Mouse (Mus musculus) limb, embryonic 15.5 days (tissue): ENCODE results near the gene Stx19. TPM values are rescaled to one million over a fixed set of nuclear protein-coding genes. Genes with fewer than 3 reads are reported as not detected.

Source experiments
- ATAC-seq: fragments of 200-750 bp; cut with Nextera tagmentation; 2 replicates; pipeline ENCODE4 v1.8.0; 2017; ENCODE audit warnings: low read depth, moderate TSS enrichment; ENCODE audit not compliant: insufficient number of reproducible peaks, low FRiP score, low TSS enrichment
- H3K27ac ChIP-seq: fragments of 300-500 bp; sonication (generic); 2 replicates; pipeline ENCODE4 v1.5.1; 2015; ENCODE audit warnings: moderate library complexity, mild to moderate bottlenecking, inconsistent platforms
- H3K27me3 ChIP-seq: fragments of 300-500 bp; sonication (generic); 2 replicates; pipeline ENCODE4 v1.6.1; 2015; ENCODE audit warnings: inconsistent platforms
- H3K36me3 ChIP-seq: fragments of 300-500 bp; sonication (generic); 2 replicates; pipeline ENCODE4 v1.6.1; 2015; ENCODE audit warnings: inconsistent platforms
- H3K4me1 ChIP-seq: fragments of 300-500 bp; sonication (generic); 2 replicates; pipeline ENCODE4 v1.6.1; 2015; ENCODE audit warnings: inconsistent platforms
- H3K4me2 ChIP-seq: fragments of 300-500 bp; sonication (generic); 2 replicates; pipeline ENCODE4 v1.6.1; 2015; ENCODE audit warnings: mild to moderate bottlenecking, inconsistent platforms
- H3K4me3 ChIP-seq: fragments of 300-500 bp; sonication (generic); 2 replicates; pipeline ENCODE4 v1.5.1; 2015; ENCODE audit warnings: mild to moderate bottlenecking, inconsistent platforms
- H3K9ac ChIP-seq: fragments of 300-500 bp; sonication (generic); 2 replicates; pipeline ENCODE4 v1.6.1; 2015; ENCODE audit warnings: inconsistent platforms
- H3K9me3 ChIP-seq: fragments of 300-500 bp; sonication (generic); 2 replicates; pipeline ENCODE4 v1.6.1; 2016; ENCODE audit warnings: inconsistent platforms
- WGBS: fragments of 180-500 bp; shearing (Covaris S2); methylation state at CpG from one replicate; pipeline ENCODE4 v1.1.7; 2015; 5-methylcytosine and 5-hydroxymethylcytosine counted together
- polyA plus RNA-seq: library from polyadenylated mRNA; unstranded; fragments of >200 nt; fragmentation: Nextera tagmentation; extraction: Ambion mirVana; gene quantifications from 2 replicates; pipeline ENCODE4 v1.2.1, GENCODE M21; 2015

Gene Stx19
- 1.7 and 2.1 TPM in 2 replicates for polyA plus RNA-seq

DNA sequence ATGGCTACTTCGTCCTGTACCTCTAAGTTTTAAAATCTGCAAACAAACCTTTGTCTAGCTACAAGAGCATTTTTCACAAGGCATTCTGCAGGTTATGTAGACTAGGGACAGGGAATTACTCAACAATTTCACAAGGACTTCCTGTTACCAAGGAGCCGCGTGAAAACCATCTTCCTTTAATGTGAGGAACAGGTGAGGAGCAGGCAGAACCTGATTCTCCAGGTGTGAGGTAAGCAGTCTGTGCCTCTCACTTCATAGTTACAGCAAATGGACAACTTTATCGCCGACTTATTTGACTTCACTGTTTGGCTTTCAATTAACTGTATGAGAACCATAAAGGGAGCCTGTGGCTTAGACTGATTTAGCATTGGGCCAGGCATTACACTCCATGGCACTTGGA lies at the start of gene Stx19:
Stx19 (plus strand) TSS at position 186 of the 400 bp plus-strand sequence.
- H3K4me1 ChIP-seq = no peaks in the 10 kb centered on the region
- WGBS = 55% methylated on average over 5 of the region's 5 CpGs
- no peaks in the 10 kb centered on the region for H3K36me3 ChIP-seq
- H3K27me3 ChIP-seq = no peaks in the 10 kb centered on the region
- no peak within 1 kb of the TSS for H3K4me3 ChIP-seq
- no peak within 1 kb of the TSS for H3K4me2 ChIP-seq
- no peak within 1 kb of the TSS for H3K9ac ChIP-seq
- no peak within 1 kb of the TSS for H3K27ac ChIP-seq
- H3K9me3 ChIP-seq = no peaks in the 10 kb centered on the region
- no peak for ATAC-seq

- Histone ChIP-seq H3K9ac (no peak overlapping the region), H3K36me3 (peaks cover 9% of the 10 kb centered on the region; the same call in 1 of the 2 replicates), H3K27me3 (no peaks in the 10 kb centered on the region), H3K4me2 (no peak overlapping the region), H3K4me3 (no peak overlapping the region), H3K4me1 (no peaks in the 10 kb centered on the region), H3K9me3 (no peaks in the 10 kb centered on the region), H3K27ac (no peak overlapping the region)
- ATAC-seq = no peak
- WGBS = 80% methylated on average over 4 of the region's 4 CpGs
These were observed 41.0 kb upstream of the Stx19 start for GRCm38 (mm10) chr16:62773462-62773861.

- Histone ChIP-seq H3K9ac (no peak overlapping the region), H3K36me3 (peaks cover 4% of the 10 kb centered on the region; the same call in 1 of the 2 replicates), H3K4me1 (no peaks in the 10 kb centered on the region), H3K9me3 (no peaks in the 10 kb centered on the region), H3K4me3 (no peak overlapping the region), H3K27ac (no peak overlapping the region), H3K4me2 (no peak overlapping the region), H3K27me3 (no peaks in the 10 kb centered on the region)
- 89% methylated on average over 11 of the region's 11 CpGs for WGBS
- ATAC-seq = no peak
These were observed 38.4 kb upstream of the Stx19 start for GRCm38 (mm10) chr16:62776034-62776433.

DNA sequence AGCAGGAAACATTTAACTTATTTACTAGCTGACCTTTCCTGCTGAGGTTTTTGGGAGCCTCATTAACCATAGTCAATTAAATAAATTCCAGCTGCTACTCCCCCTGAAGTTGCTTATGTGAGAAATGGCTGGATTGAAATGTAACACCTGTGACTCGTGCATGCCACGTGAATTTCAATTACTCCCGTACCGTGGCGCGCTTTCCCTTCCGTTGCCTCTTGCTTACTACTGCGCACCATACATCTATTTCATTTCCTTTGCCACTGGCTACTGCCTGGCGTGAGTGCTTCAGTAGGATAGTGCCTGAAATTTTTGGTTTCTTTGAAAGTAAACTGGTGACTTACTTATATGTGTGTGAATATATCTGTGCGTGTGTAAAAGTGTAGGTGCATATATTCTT lies 36.2 kb upstream of the Stx19 start:
- no peaks in the 10 kb centered on the region for H3K9me3 ChIP-seq
- H3K27me3 ChIP-seq = no peaks in the 10 kb centered on the region
- peaks cover 4% of the 10 kb centered on the region; the same call in 1 of the 2 replicates for H3K36me3 ChIP-seq
- no peak for ATAC-seq
- no peak overlapping the region for H3K27ac ChIP-seq
- H3K9ac ChIP-seq = no peak overlapping the region
- 26% methylated on average over 10 of the region's 10 CpGs for WGBS
- H3K4me3 ChIP-seq = no peak overlapping the region
- no peaks in the 10 kb centered on the region for H3K4me1 ChIP-seq
- no peak overlapping the region for H3K4me2 ChIP-seq

- Histone ChIP-seq H3K27me3 (no peaks in the 10 kb centered on the region), H3K4me2 (no peak overlapping the region), H3K9ac (no peak overlapping the region), H3K36me3 (no peaks in the 10 kb centered on the region), H3K4me1 (0 out of 2 replicates have a peak, but pooled peaks cover 4% of the 10 kb centered on the region), H3K27ac (no peak overlapping the region), H3K9me3 (no peaks in the 10 kb centered on the region), H3K4me3 (no peak overlapping the region)
- 59% methylated on average over 5 of the region's 5 CpGs for WGBS
- ATAC-seq = no peak
These were observed 32.2 kb upstream of the Stx19 start for GRCm38 (mm10) chr16:62782229-62782628.

- peak; percentile 94 for ATAC-seq
- Histone ChIP-seq H3K27me3 (no peaks in the 10 kb centered on the region), H3K27ac (peak within 1 kb of the TSS; percentile 93), H3K4me2 (peak within 1 kb of the TSS; percentile 53), H3K9ac (peak within 1 kb of the TSS; percentile 65), H3K4me1 (0 out of 2 replicates have a peak, but pooled peaks cover 5% of the 10 kb centered on the region), H3K36me3 (no peaks in the 10 kb centered on the region), H3K9me3 (no peaks in the 10 kb centered on the region), H3K4me3 (peak within 1 kb of the TSS; percentile 75)
- WGBS = 3% methylated on average over 41 of the region's 41 CpGs
These were observed 27.7 kb upstream of the Stx19 start, which contains the start of gene Nsun3 for GRCm38 (mm10) chr16:62786621-62787331. TSS of gene Nsun3 (minus strand) at chr16:62786818.

DNA sequence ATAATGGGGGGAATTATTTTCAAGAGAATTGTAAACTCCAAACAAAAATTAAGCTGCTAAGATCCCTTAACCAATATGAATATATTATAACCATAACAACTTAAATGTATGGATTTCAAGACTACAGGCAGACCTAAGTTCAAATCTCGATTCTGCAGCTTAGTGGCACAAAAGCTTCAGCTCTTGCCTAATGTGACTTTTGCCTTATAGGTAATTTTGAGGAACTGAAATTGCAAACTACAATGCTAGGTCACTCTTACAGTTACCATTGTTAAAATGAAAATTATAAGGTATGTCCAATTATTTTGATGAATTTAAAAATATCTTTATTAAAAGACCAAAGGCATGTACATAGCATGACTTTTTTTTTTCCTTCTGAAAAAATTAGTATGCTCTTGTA lies 17.9 kb upstream of the Stx19 start:
- H3K4me2 ChIP-seq = no peak overlapping the region
- no peak overlapping the region for H3K9ac ChIP-seq
- no peaks in the 10 kb centered on the region for H3K4me1 ChIP-seq
- H3K27ac ChIP-seq = no peak overlapping the region
- no peaks in the 10 kb centered on the region for H3K9me3 ChIP-seq
- H3K4me3 ChIP-seq = no peak overlapping the region
- ATAC-seq = no peak
- no peaks in the 10 kb centered on the region for H3K27me3 ChIP-seq
- WGBS = 85% methylated on average over 1 of the region's 1 CpGs
- H3K36me3 ChIP-seq = peaks cover 9% of the 10 kb centered on the region; the same call in 1 of the 2 replicates

GRCm38 (mm10) chr16:62798808-62799207 lies 15.7 kb upstream of the Stx19 start:
- no peak overlapping the region for H3K4me3 ChIP-seq
- H3K9ac ChIP-seq = no peak overlapping the region
- no peaks in the 10 kb centered on the region for H3K9me3 ChIP-seq
- H3K27ac ChIP-seq = peak overlapping the region; percentile 12; the same call in 1 of the 2 replicates
- H3K36me3 ChIP-seq = peaks cover 14% of the 10 kb centered on the region
- H3K4me2 ChIP-seq = no peak overlapping the region
- H3K4me1 ChIP-seq = no peaks in the 10 kb centered on the region
- 73% methylated on average over 3 of the region's 3 CpGs for WGBS
- ATAC-seq = no peak
- H3K27me3 ChIP-seq = no peaks in the 10 kb centered on the region

DNA sequence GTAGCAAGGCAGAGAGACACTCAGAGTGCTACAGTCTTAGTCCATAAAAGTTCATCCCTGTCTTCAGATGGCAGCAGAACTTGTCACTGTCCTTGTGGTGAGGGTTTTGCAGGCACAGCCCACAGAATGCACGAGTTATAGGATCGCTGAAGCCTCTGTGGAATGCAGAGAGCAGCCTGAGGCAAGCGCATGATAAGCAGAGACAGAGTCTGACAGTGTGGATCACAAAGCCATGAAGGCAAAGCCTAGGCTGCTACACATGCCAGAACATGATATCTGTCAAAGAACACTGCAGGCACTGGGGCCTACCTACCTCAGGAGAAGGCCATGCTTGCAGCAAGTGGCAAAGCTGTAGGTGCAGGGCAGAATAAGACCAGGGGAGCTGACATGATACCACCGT lies 15.1 kb upstream of the Stx19 start:
- Histone ChIP-seq H3K9me3 (no peaks in the 10 kb centered on the region), H3K4me1 (no peaks in the 10 kb centered on the region), H3K27me3 (no peaks in the 10 kb centered on the region), H3K36me3 (peaks cover 14% of the 10 kb centered on the region), H3K27ac (peak overlapping the region; percentile 12; the same call in 1 of the 2 replicates), H3K4me2 (no peak overlapping the region), H3K9ac (no peak overlapping the region), H3K4me3 (no peak overlapping the region)
- ATAC-seq = 0 out of 2 replicates have a peak, but pooled peaks have one; percentile 61
- 75% methylated on average over 4 of the region's 4 CpGs for WGBS

DNA sequence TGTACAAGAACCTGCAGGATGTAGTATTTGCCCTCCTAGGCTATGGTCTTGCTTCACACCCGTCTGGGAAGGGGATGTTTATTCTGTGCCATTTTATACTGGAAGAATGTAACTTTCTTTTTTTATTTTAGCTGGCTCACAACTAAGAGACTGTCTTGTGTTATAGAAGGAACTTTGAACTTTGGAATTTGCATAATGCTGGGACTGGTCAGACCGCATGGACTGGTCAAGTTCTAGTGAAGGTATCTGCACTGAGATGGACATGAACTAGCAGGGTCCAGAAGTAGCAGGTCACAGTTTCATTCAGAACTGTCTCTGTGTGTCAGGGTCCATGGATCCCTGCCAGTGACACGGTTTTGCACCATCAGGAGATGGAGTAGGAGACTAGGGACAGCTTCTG lies 14.6 kb upstream of the Stx19 start:
- no peak overlapping the region for H3K27ac ChIP-seq
- 80% methylated on average over 3 of the region's 3 CpGs for WGBS
- H3K4me2 ChIP-seq = no peak overlapping the region
- no peaks in the 10 kb centered on the region for H3K9me3 ChIP-seq
- no peaks in the 10 kb centered on the region for H3K4me1 ChIP-seq
- no peak overlapping the region for H3K9ac ChIP-seq
- peaks cover 14% of the 10 kb centered on the region for H3K36me3 ChIP-seq
- no peak for ATAC-seq
- no peaks in the 10 kb centered on the region for H3K27me3 ChIP-seq
- no peak overlapping the region for H3K4me3 ChIP-seq

DNA sequence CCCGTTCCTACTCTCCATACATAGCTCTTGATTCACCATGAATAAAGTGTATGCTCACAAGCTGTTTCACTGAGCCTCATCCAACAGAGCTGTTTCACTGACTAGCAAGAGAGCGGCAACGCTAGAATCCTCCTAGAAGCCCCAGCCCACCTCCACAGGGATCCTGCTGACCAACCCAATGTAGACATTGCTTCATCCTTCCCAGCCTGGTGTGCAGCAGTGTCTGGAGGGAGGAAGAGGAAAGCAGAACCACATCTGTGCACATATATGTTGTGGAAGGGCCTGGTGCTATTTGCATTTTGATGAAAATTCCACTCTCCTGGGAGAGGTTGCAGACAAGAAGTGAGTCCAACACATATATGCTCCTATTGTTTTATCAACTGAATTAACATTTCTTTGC lies 9.9 kb upstream of the Stx19 start:
- Histone ChIP-seq H3K27me3 (no peaks in the 10 kb centered on the region), H3K4me3 (no peak overlapping the region), H3K4me2 (no peak overlapping the region), H3K36me3 (peaks cover 14% of the 10 kb centered on the region), H3K4me1 (0 out of 2 replicates have a peak, but pooled peaks cover 6% of the 10 kb centered on the region), H3K9ac (no peak overlapping the region), H3K9me3 (no peaks in the 10 kb centered on the region), H3K27ac (no peak overlapping the region)
- ATAC-seq = no peak
- WGBS = 92% methylated on average over 3 of the region's 3 CpGs

DNA sequence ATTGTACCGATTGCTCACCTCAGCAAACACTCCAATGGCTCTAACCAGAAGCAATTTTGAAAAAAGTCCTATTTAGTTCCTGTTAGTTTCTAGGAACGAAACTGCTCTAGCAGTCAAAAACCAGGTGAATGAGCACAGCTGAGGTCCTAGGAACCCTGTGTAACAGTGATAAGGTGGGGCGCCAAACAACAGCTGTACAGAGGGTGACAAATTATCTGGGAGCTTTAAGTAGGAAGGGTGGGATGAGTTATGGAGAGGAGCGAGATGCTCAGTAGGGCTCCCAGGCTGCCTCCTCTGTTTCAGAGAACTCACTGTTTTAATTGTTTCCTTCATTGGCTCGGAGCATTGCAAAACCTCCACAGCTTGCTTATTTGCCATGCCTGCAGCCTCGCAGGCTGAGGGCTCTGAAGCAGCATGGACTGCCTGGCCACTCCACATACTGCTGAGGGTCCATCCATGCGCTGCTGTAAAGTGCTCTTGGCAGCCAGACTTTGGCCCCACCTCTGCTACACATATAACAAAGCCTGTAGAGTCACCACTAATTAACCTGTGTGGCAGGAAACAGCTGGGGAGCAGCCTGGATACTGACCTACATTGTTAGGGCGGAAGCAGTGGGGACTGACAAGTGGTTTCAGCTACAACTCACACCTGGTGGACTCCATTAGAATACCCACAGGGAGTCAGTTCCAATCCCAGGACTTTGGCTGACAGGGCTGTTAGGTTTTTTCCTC lies 7.1 kb upstream of the Stx19 start:
- Histone ChIP-seq H3K4me3 (no peak overlapping the region), H3K4me2 (no peak overlapping the region), H3K9me3 (no peaks in the 10 kb centered on the region), H3K4me1 (0 out of 2 replicates have a peak, but pooled peaks cover 6% of the 10 kb centered on the region), H3K27ac (peak overlapping the region; percentile 48), H3K9ac (no peak overlapping the region), H3K36me3 (peaks cover 6% of the 10 kb centered on the region; the same call in 1 of the 2 replicates), H3K27me3 (no peaks in the 10 kb centered on the region)
- no peak for ATAC-seq
- 39% methylated on average over 8 of the region's 8 CpGs for WGBS
